Mouse (Mus musculus) MEL (cell line): Measurements from ENCODE around the gene Gm3739.
"Not testable (repeated sequence)": the region's sequence is repeated elsewhere in the genome, so short reads cannot be mapped to it uniquely, and the experiment has no call there.

Source experiments
- CHD1 ChIP-seq: IDR thresholded peaks from 2 replicates; pipeline ENCODE4 v1.6.1; 2012; ENCODE audit warnings: low read depth, mild to moderate bottlenecking, inconsistent platforms, low read length, improper control_type of control experiment
- POLR2A ChIP-seq, 2 experiments: IDR thresholded peaks; 2 replicates each; pipeline ENCODE4 v1.6.1; 2011 to 2012; ENCODE audit warnings: low read length in 2 of 2, mild to moderate bottlenecking in 2 of 2, control low read depth in 1 of 2, improper control_type of control experiment in 1 of 2, low read depth in 1 of 2, moderate library complexity in 1 of 2; ENCODE audit not compliant: control insufficient read depth in 1 of 2, insufficient read depth in 1 of 2, poor library complexity in 1 of 2
- TBP ChIP-seq: IDR thresholded peaks from 2 replicates; pipeline ENCODE4 v1.8.0; 2011; ENCODE audit warnings: low read depth, low read length, improper control_type of control experiment
- TCF12 ChIP-seq: IDR thresholded peaks from 2 replicates; pipeline ENCODE4 v1.6.1; 2014; ENCODE audit warnings: low read depth, mild to moderate bottlenecking, inconsistent platforms, low read length, improper control_type of control experiment, moderate library complexity
- UBTF ChIP-seq: IDR thresholded peaks from 2 replicates; pipeline ENCODE4 v1.6.1; 2012; ENCODE audit warnings: low read depth, mild to moderate bottlenecking, inconsistent platforms, low read length, improper control_type of control experiment, moderate library complexity, borderline replicate concordance; ENCODE audit not compliant: insufficient read depth

GRCm38 (mm10) chr14:7264614-7265013, 50.2 kb downstream of the Gm3739 start, which contains the start of gene Gm3727:
- TF ChIP-seq CHD1; POLR2A (IDR thresholded peaks at IDR 0.05; ENCODE audit: control insufficient read depth in 1 of 2, insufficient read depth in 1 of 2, low read depth in 1 of 2, low read length in 2 of 2, poor library complexity in 1 of 2); TBP; UBTF; TCF12: not testable (repeated sequence)
